Mouse (Mus musculus): ENCODE measurements around the gene Tmc2.

- TF ChIP-seq CTCF (IDR thresholded peaks at IDR 0.05; ENCODE audit: borderline replicate concordance, control insufficient read depth, extremely low read depth, insufficient read depth, low read length, poor library complexity) (no peak), POLR2A (IDR thresholded peaks at IDR 0.05; ENCODE audit: control insufficient read depth, extremely low read depth, insufficient read depth, low read length, poor library complexity) (no peak)
Observed at GRCm38 (mm10) chr2:130155171-130155570, 39.8 kb upstream of the Tmc2 start.

Measured in thymus, adult 2 months (tissue).